Mouse (Mus musculus): ENCODE results near the gene Psmb4. TPM values are rescaled to one million over a fixed set of nuclear protein-coding genes. Genes with fewer than 3 reads are reported as not detected.
A peak's percentile ranks its signal among the peaks of the same experiment; 100 is the strongest.
"Not testable (repeated sequence)": the region's sequence is repeated elsewhere in the genome, so short reads cannot be mapped to it uniquely, and the experiment has no call there.

Gene Psmb4
- polyA plus RNA-seq, 1 experiment from 2014 or later = 249 TPM

GRCm38 (mm10) chr3:94904759-94905158 lies 18.0 kb upstream of the Psmb4 start:
- peak; percentile 32 for TF ChIP-seq CTCF (IDR thresholded peaks at IDR 0.05)
- not testable (repeated sequence) for H3K27me3 ChIP-seq (replicated peaks; ENCODE audit: insufficient read depth, low read length); H3K9ac ChIP-seq (replicated peaks; ENCODE audit: low read depth); ATAC-seq; H3K9me3 ChIP-seq (ENCODE audit: low read length); H3K36me3 ChIP-seq (ENCODE audit: insufficient read depth, low read length); H3K27ac ChIP-seq (ENCODE audit: low read length); H3K4me1 ChIP-seq (ENCODE audit: insufficient read depth, low read depth, low read length); H3K4me2 ChIP-seq (replicated peaks; ENCODE audit: low read depth, low read length); H3K4me3 ChIP-seq (ENCODE audit: low read depth, low read length); DNase-seq (ENCODE audit: low spot score)
- 52% methylated on average over 3 of the region's 3 CpGs for WGBS

- 9% methylated on average over 7 of the region's 7 CpGs for WGBS
Measured at GRCm38 (mm10) chr3:94902747-94903146, 16.0 kb upstream of the Psmb4 start.

GRCm38 (mm10) chr3:94894076-94894475 lies 7.3 kb upstream of the Psmb4 start:
- no peak for TF ChIP-seq CTCF (IDR thresholded peaks at IDR 0.05)
- TF ChIP-seq EP300 (IDR thresholded peaks at IDR 0.05) = no peak
- no peak for DNase-seq (ENCODE audit: low spot score)
- Histone ChIP-seq H3K27me3 (replicated peaks; ENCODE audit: insufficient read depth, low read length) (no peaks in the 10 kb centered on the region), H3K36me3 (ENCODE audit: insufficient read depth, low read length) (no peaks in the 10 kb centered on the region), H3K9ac (replicated peaks; ENCODE audit: low read depth) (no peak overlapping the region), H3K4me2 (replicated peaks; ENCODE audit: low read depth, low read length) (no peak overlapping the region), H3K4me1 (ENCODE audit: insufficient read depth, low read depth, low read length) (no peaks in the 10 kb centered on the region), H3K9me3 (ENCODE audit: low read length) (no peaks in the 10 kb centered on the region), H3K27ac (ENCODE audit: low read length) (no peak overlapping the region), H3K4me3 (ENCODE audit: low read depth, low read length) (no peak overlapping the region)
- 57% methylated on average over 3 of the region's 3 CpGs for WGBS
- no peak for ATAC-seq

More at GRCm38 (mm10) chr3:94902747-94903146, 16.0 kb upstream of the Psmb4 start:
- Histone ChIP-seq H3K4me1 (ENCODE audit: insufficient read depth, low read depth, low read length) (no peaks in the 10 kb centered on the region), H3K4me3 (ENCODE audit: low read depth, low read length) (no peak overlapping the region), H3K9me3 (ENCODE audit: low read length) (no peaks in the 10 kb centered on the region), H3K27me3 (replicated peaks; ENCODE audit: insufficient read depth, low read length) (no peaks in the 10 kb centered on the region), H3K36me3 (ENCODE audit: insufficient read depth, low read length) (no peaks in the 10 kb centered on the region), H3K9ac (replicated peaks; ENCODE audit: low read depth) (no peak overlapping the region), H3K4me2 (replicated peaks; ENCODE audit: low read depth, low read length) (no peak overlapping the region), H3K27ac (ENCODE audit: low read length) (no peak overlapping the region)
- ATAC-seq (peak; percentile 48), DNase-seq (ENCODE audit: low spot score) (peak; percentile 87)
- TF ChIP-seq CTCF (IDR thresholded peaks at IDR 0.05) (peak; percentile 81), EP300 (IDR thresholded peaks at IDR 0.05) (no peak)

GRCm38 (mm10) chr3:94888595-94888994 lies 1.8 kb upstream of the Psmb4 start:
- peaks cover 5% of the 10 kb centered on the region; the same call in 1 of the 2 replicates for H3K36me3 ChIP-seq (ENCODE audit: insufficient read depth, low read length)
- H3K4me2 ChIP-seq (replicated peaks; ENCODE audit: low read depth, low read length) = no peak overlapping the region
- H3K9ac ChIP-seq (replicated peaks; ENCODE audit: low read depth) = no peak overlapping the region
- no peaks in the 10 kb centered on the region for H3K9me3 ChIP-seq (ENCODE audit: low read length)
- H3K4me3 ChIP-seq (ENCODE audit: low read depth, low read length) = no peak overlapping the region
- TF ChIP-seq CTCF (IDR thresholded peaks at IDR 0.05) (peak; percentile 79), EP300 (IDR thresholded peaks at IDR 0.05) (no peak)
- no peaks in the 10 kb centered on the region for H3K27me3 ChIP-seq (replicated peaks; ENCODE audit: insufficient read depth, low read length)
- DNase-seq (ENCODE audit: low spot score) (peak; percentile 83), ATAC-seq (peak; percentile 64)
- no peak overlapping the region for H3K27ac ChIP-seq (ENCODE audit: low read length)
- peaks cover 7% of the 10 kb centered on the region; the same call in 1 of the 2 replicates for H3K4me1 ChIP-seq (ENCODE audit: insufficient read depth, low read depth, low read length)

GRCm38 (mm10) chr3:94882579-94882978 lies 4.2 kb downstream of the Psmb4 start:
- no peak for TF ChIP-seq EP300 (IDR thresholded peaks at IDR 0.05)
- TF ChIP-seq CTCF (IDR thresholded peaks at IDR 0.05) = no peak
- Histone ChIP-seq H3K27ac (ENCODE audit: low read length) (no peak overlapping the region), H3K9ac (replicated peaks; ENCODE audit: low read depth) (no peak overlapping the region), H3K9me3 (ENCODE audit: low read length) (no peaks in the 10 kb centered on the region), H3K36me3 (ENCODE audit: insufficient read depth, low read length) (peaks cover 50% of the 10 kb centered on the region), H3K4me1 (ENCODE audit: insufficient read depth, low read depth, low read length) (peaks cover 7% of the 10 kb centered on the region; the same call in 1 of the 2 replicates), H3K4me3 (ENCODE audit: low read depth, low read length) (no peak overlapping the region), H3K27me3 (replicated peaks; ENCODE audit: insufficient read depth, low read length) (no peaks in the 10 kb centered on the region), H3K4me2 (replicated peaks; ENCODE audit: low read depth, low read length) (no peak overlapping the region)
- WGBS = 84% methylated on average over 3 of the region's 3 CpGs
- ATAC-seq (no peak), DNase-seq (ENCODE audit: low spot score) (no peak)

GRCm38 (mm10) chr3:94881840-94882239 lies 4.9 kb downstream of the Psmb4 start:
- H3K27me3 ChIP-seq (replicated peaks; ENCODE audit: insufficient read depth, low read length) = no peaks in the 10 kb centered on the region
- peaks cover 55% of the 10 kb centered on the region for H3K36me3 ChIP-seq (ENCODE audit: insufficient read depth, low read length)
- WGBS = 66% methylated on average over 4 of the region's 4 CpGs

GRCm38 (mm10) chr3:94878618-94879017 lies 8.1 kb downstream of the Psmb4 start:
- Histone ChIP-seq H3K36me3 (ENCODE audit: insufficient read depth, low read length) (peaks cover 80% of the 10 kb centered on the region), H3K4me2 (replicated peaks; ENCODE audit: low read depth, low read length) (no peak overlapping the region), H3K27ac (ENCODE audit: low read length) (no peak overlapping the region), H3K9ac (replicated peaks; ENCODE audit: low read depth) (no peak overlapping the region), H3K4me1 (ENCODE audit: insufficient read depth, low read depth, low read length) (no peaks in the 10 kb centered on the region), H3K9me3 (ENCODE audit: low read length) (no peaks in the 10 kb centered on the region), H3K4me3 (ENCODE audit: low read depth, low read length) (no peak overlapping the region), H3K27me3 (replicated peaks; ENCODE audit: insufficient read depth, low read length) (no peaks in the 10 kb centered on the region)
- no peak for TF ChIP-seq CTCF (IDR thresholded peaks at IDR 0.05)
- no peak for TF ChIP-seq EP300 (IDR thresholded peaks at IDR 0.05)
- DNase-seq (ENCODE audit: low spot score) = no peak
- WGBS = 86% methylated on average over 6 of the region's 6 CpGs
- no peak for ATAC-seq

More at GRCm38 (mm10) chr3:94881840-94882239, 4.9 kb downstream of the Psmb4 start:
- DNase-seq (ENCODE audit: low spot score) (no peak), ATAC-seq (no peak)
- peaks cover 7% of the 10 kb centered on the region; the same call in 1 of the 2 replicates for H3K4me1 ChIP-seq (ENCODE audit: insufficient read depth, low read depth, low read length)
- TF ChIP-seq CTCF (IDR thresholded peaks at IDR 0.05) (no peak), EP300 (IDR thresholded peaks at IDR 0.05) (no peak)
- H3K4me2 ChIP-seq (replicated peaks; ENCODE audit: low read depth, low read length) = no peak overlapping the region
- H3K4me3 ChIP-seq (ENCODE audit: low read depth, low read length) = no peak overlapping the region
- H3K9me3 ChIP-seq (ENCODE audit: low read length) = no peaks in the 10 kb centered on the region
- no peak overlapping the region for H3K27ac ChIP-seq (ENCODE audit: low read length)
- H3K9ac ChIP-seq (replicated peaks; ENCODE audit: low read depth) = no peak overlapping the region
